ENCODE assay signal across 36 mouse cellular contexts in the genomic region with DNA sequence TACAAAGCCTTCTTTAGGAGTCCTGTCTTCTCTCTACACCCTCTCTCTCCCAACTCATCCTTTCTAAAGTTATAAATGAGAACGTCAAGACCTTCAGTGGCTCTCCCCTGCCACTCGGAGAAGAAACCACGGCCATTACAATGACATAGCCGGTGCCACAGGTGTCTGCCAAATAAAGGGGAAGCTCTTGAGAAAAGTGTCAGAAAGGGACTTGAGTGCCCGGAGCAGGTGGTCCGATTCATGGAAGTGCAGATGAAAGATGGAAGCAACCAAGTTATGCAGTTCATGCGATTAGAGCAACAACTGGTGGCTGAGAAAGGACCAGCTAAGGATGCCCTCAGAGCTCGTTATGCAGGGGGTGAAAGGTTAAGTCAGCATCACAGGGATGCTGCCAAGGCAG. TPM values are rescaled to one million over a fixed set of nuclear protein-coding genes. Genes with fewer than 3 reads are reported as not detected.
"Had no signal": no experiment of that assay in that cellular context is flagged by ENCODE, and none has a peak within 500 bp of the region (broad histone marks: within the 10 kb centered on the region; RNA-seq: fewer than 3 reads in every experiment).

No protein-coding gene starts in this region.

- H3K9ac ChIP-seq: limb, embryonic 12.5 days; limb, embryonic 13.5 days; limb, embryonic 15.5 days; liver, embryonic 12.5 days; liver, embryonic 13.5 days; liver, embryonic 14.5 days; liver, embryonic 15.5 days; liver, postnatal 0 days; lung, embryonic 14.5 days; lung, embryonic 15.5 days; midbrain, embryonic 12.5 days; midbrain, embryonic 15.5 days; neural tube, embryonic 12.5 days had no signal

- H3K4me2 ChIP-seq: limb, embryonic 12.5 days; limb, embryonic 13.5 days; limb, embryonic 15.5 days; liver, embryonic 11.5 days; liver, embryonic 12.5 days; liver, embryonic 13.5 days; liver, embryonic 15.5 days; lung, embryonic 14.5 days; lung, embryonic 15.5 days; midbrain, embryonic 12.5 days; midbrain, embryonic 15.5 days; neural tube, embryonic 12.5 days had no signal

- H3K36me3 ChIP-seq: limb, embryonic 10.5 days; limb, embryonic 12.5 days; limb, embryonic 13.5 days; limb, embryonic 15.5 days; liver, embryonic 12.5 days; liver, embryonic 13.5 days; liver, embryonic 15.5 days; lung, embryonic 15.5 days; midbrain, embryonic 10.5 days; midbrain, embryonic 12.5 days; midbrain, embryonic 15.5 days; neural tube, embryonic 12.5 days had no signal

- H3K4me3 ChIP-seq: left cerebral cortex, adult 2 months; limb, embryonic 10.5 days; limb, embryonic 12.5 days; limb, embryonic 13.5 days; limb, embryonic 15.5 days; liver, embryonic 12.5 days; liver, embryonic 13.5 days; liver, embryonic 15.5 days; lung, embryonic 15.5 days; megakaryocyte, embryonic 14.5 days; midbrain, embryonic 10.5 days; midbrain, embryonic 12.5 days; midbrain, embryonic 15.5 days; myocyte; neural tube, embryonic 12.5 days had no signal

- H3K27me3 ChIP-seq: midbrain, embryonic 15.5 days had no signal

- ATAC-seq: liver, embryonic 12.5 days; liver, postnatal 0 days; lung, postnatal 0 days; midbrain, embryonic 15.5 days; midbrain, embryonic 16.5 days had no signal

- H3K27ac ChIP-seq: left cerebral cortex, adult 2 months; limb, embryonic 10.5 days; limb, embryonic 12.5 days; limb, embryonic 13.5 days; limb, embryonic 15.5 days; liver, embryonic 12.5 days; liver, embryonic 13.5 days; liver, embryonic 14.5 days; liver, embryonic 15.5 days; lung, embryonic 15.5 days; macrophage; midbrain, embryonic 10.5 days; midbrain, embryonic 12.5 days; midbrain, embryonic 15.5 days; neural tube, embryonic 12.5 days had no signal

- H3K4me1 ChIP-seq: liver, embryonic 13.5 days; liver, embryonic 15.5 days; lung, embryonic 15.5 days; midbrain, embryonic 10.5 days; midbrain, embryonic 12.5 days; midbrain, embryonic 15.5 days; neural tube, embryonic 12.5 days had no signal

- H3K9me3 ChIP-seq: limb, embryonic 10.5 days; limb, embryonic 12.5 days; limb, embryonic 13.5 days; limb, embryonic 15.5 days; liver, embryonic 12.5 days; liver, embryonic 13.5 days; liver, embryonic 15.5 days; lung, embryonic 15.5 days; megakaryocyte, embryonic 14.5 days; midbrain, embryonic 10.5 days; midbrain, embryonic 12.5 days; midbrain, embryonic 15.5 days; neural tube, embryonic 12.5 days had no signal

- DNase-seq: left cerebral cortex, postnatal 4 days; liver; liver, embryonic 13.5 days; liver, postnatal 0 days; lung, adult 18-20 months; lung, adult 2 months; lung, embryonic 14.5 days; lung, postnatal 10 days; lung, postnatal 14 days; lung, postnatal 36 days; lung, postnatal 4 days; midbrain, embryonic 14.5 days had no signal

RNA-seq across cellular contexts. Expression of gene Fer1l4, which starts 9.8 kb away (rescaled TPM):
- polyA plus RNA-seq: limb, embryonic 10.5 days; limb, embryonic 11.5 days; limb, embryonic 12.5 days; limb, embryonic 13.5 days; limb, embryonic 15.5 days; liver, embryonic 11.5 days; liver, embryonic 12.5 days; liver, embryonic 13.5 days; liver, embryonic 14.5 days; liver, embryonic 15.5 days; liver, embryonic 16.5 days; liver, postnatal 0 days; lung, embryonic 14.5 days; lung, embryonic 15.5 days; lung, embryonic 16.5 days; macrophage; midbrain, embryonic 12.5 days; midbrain, embryonic 15.5 days; midbrain, embryonic 16.5 days; midbrain, postnatal 0 days; myocyte; neural tube, embryonic 11.5 days; neural tube, embryonic 12.5 days had no signal

RNA-seq across cellular contexts. Expression of gene Spag4, which starts 22.1 kb away (rescaled TPM):
- polyA plus RNA-seq: macrophage had no signal
